Mouse (Mus musculus): ENCODE results near the gene Creb3l4. TPM values are rescaled to one million over a fixed set of nuclear protein-coding genes. Genes with fewer than 3 reads are reported as not detected.
A peak's percentile ranks its signal among the peaks of the same experiment; 100 is the strongest.
"Not testable (repeated sequence)": the region's sequence is repeated elsewhere in the genome, so short reads cannot be mapped to it uniquely, and the experiment has no call there.

Creb3l4 gene
- polyA plus RNA-seq (2015; fragmentation: Nextera tagmentation; extraction: Ambion mirVana): 3.3 and 3.5 TPM in 2 replicates

GRCm38 (mm10) chr3:90242984-90243775 is at the start of gene Creb3l4:
Creb3l4 (minus strand) TSS chr3:90243512.
- 2% methylated on average over 19 of the region's 19 CpGs for WGBS
- H3K27ac ChIP-seq (replicated peaks): 0 out of 2 replicates have a peak within 1 kb of the TSS, but pooled peaks have one; percentile 24
- no peaks in the 10 kb centered on the region for H3K27me3 ChIP-seq
- peak; percentile 54 for ATAC-seq (ENCODE audit: low read depth)
- H3K9me3 ChIP-seq: no peaks in the 10 kb centered on the region
- peaks cover 18% of the 10 kb centered on the region for H3K4me1 ChIP-seq (replicated peaks)
- no peaks in the 10 kb centered on the region for H3K36me3 ChIP-seq
- H3K4me2 ChIP-seq: peak within 1 kb of the TSS; percentile 70
- H3K9ac ChIP-seq: peak within 1 kb of the TSS; percentile 58
- H3K4me3 ChIP-seq: peak within 1 kb of the TSS; percentile 37

GRCm38 (mm10) chr3:90292345-90293275 is 49.3 kb upstream of the Creb3l4 start, which contains the start of gene Gatad2b:
Gatad2b (plus strand) TSS chr3:90293178.
- peak within 1 kb of the TSS; percentile 93 for H3K9ac ChIP-seq
- peaks cover 38% of the 10 kb centered on the region for H3K4me1 ChIP-seq (replicated peaks)
- under 1% methylated on average over 43 of the region's 47 CpGs for WGBS
- no peaks in the 10 kb centered on the region for H3K27me3 ChIP-seq
- peak within 1 kb of the TSS; percentile 92 for H3K4me3 ChIP-seq
- ATAC-seq (ENCODE audit: low read depth): peak; percentile 99
- peak within 1 kb of the TSS; percentile 94 for H3K4me2 ChIP-seq
- no peaks in the 10 kb centered on the region for H3K36me3 ChIP-seq
- H3K9me3 ChIP-seq: no peaks in the 10 kb centered on the region
- peak within 1 kb of the TSS; percentile 99 for H3K27ac ChIP-seq (replicated peaks)

GRCm38 (mm10) chr3:90291982-90292344 is 48.7 kb upstream of the Creb3l4 start:
- no peaks in the 10 kb centered on the region for H3K9me3 ChIP-seq
- H3K9ac ChIP-seq: peak overlapping the region; percentile 82
- peaks cover 36% of the 10 kb centered on the region for H3K4me1 ChIP-seq (replicated peaks)
- H3K27me3 ChIP-seq: no peaks in the 10 kb centered on the region
- H3K36me3 ChIP-seq: no peaks in the 10 kb centered on the region
- WGBS: 41% methylated on average over 2 of the region's 2 CpGs
- H3K4me2 ChIP-seq: peak overlapping the region; percentile 57
- peak overlapping the region; percentile 92 for H3K4me3 ChIP-seq
- ATAC-seq (ENCODE audit: low read depth): no peak
- H3K27ac ChIP-seq (replicated peaks): peak overlapping the region; percentile 94

- Histone ChIP-seq H3K9ac (no peak overlapping the region), H3K27ac (replicated peaks) (no peak overlapping the region), H3K27me3 (no peaks in the 10 kb centered on the region), H3K4me1 (replicated peaks) (peaks cover 23% of the 10 kb centered on the region), H3K4me2 (no peak overlapping the region), H3K4me3 (no peak overlapping the region), H3K9me3 (no peaks in the 10 kb centered on the region), H3K36me3 (no peaks in the 10 kb centered on the region)
- WGBS: 89% methylated on average over 1 of the region's 1 CpGs
- ATAC-seq (ENCODE audit: low read depth): no peak
These were observed 47.3 kb upstream of the Creb3l4 start for GRCm38 (mm10) chr3:90290602-90291001.

GRCm38 (mm10) chr3:90289403-90289802 is 46.1 kb upstream of the Creb3l4 start:
- not testable (repeated sequence) for H3K27me3 ChIP-seq; H3K9me3 ChIP-seq; H3K9ac ChIP-seq; ATAC-seq (ENCODE audit: low read depth); H3K36me3 ChIP-seq; H3K4me3 ChIP-seq; H3K27ac ChIP-seq (replicated peaks); H3K4me2 ChIP-seq
- peaks cover 11% of the 10 kb centered on the region for H3K4me1 ChIP-seq (replicated peaks)
- WGBS: 73% methylated on average over 2 of the region's 3 CpGs

GRCm38 (mm10) chr3:90284150-90284549 is 40.8 kb upstream of the Creb3l4 start:
- Histone ChIP-seq H3K9me3 (no peaks in the 10 kb centered on the region), H3K4me2 (no peak overlapping the region), H3K4me1 (replicated peaks) (no peaks in the 10 kb centered on the region), H3K9ac (no peak overlapping the region), H3K36me3 (peaks cover 22% of the 10 kb centered on the region), H3K27me3 (no peaks in the 10 kb centered on the region), H3K27ac (replicated peaks) (no peak overlapping the region), H3K4me3 (no peak overlapping the region)
- WGBS: 100% methylated on average over 2 of the region's 2 CpGs
- ATAC-seq (ENCODE audit: low read depth): no peak

- Histone ChIP-seq H3K4me1 (replicated peaks) (no peaks in the 10 kb centered on the region), H3K9me3 (no peaks in the 10 kb centered on the region), H3K36me3 (peaks cover 55% of the 10 kb centered on the region), H3K9ac (no peak overlapping the region), H3K27ac (replicated peaks) (no peak overlapping the region), H3K4me3 (no peak overlapping the region), H3K27me3 (no peaks in the 10 kb centered on the region), H3K4me2 (no peak overlapping the region)
- WGBS: 83% methylated on average over 9 of the region's 9 CpGs
- no peak for ATAC-seq (ENCODE audit: low read depth)
These were observed 37.4 kb upstream of the Creb3l4 start for GRCm38 (mm10) chr3:90280708-90281107.

- H3K4me2 ChIP-seq: no peak overlapping the region
- H3K9me3 ChIP-seq: no peaks in the 10 kb centered on the region
- H3K27ac ChIP-seq (replicated peaks): no peak overlapping the region
- H3K4me1 ChIP-seq (replicated peaks): no peaks in the 10 kb centered on the region
- H3K36me3 ChIP-seq: peaks cover 64% of the 10 kb centered on the region
- H3K4me3 ChIP-seq: no peak overlapping the region
- H3K9ac ChIP-seq: no peak overlapping the region
- WGBS: 94% methylated on average over 7 of the region's 7 CpGs
- ATAC-seq (ENCODE audit: low read depth): no peak
- H3K27me3 ChIP-seq: no peaks in the 10 kb centered on the region
These were observed 36.4 kb upstream of the Creb3l4 start for GRCm38 (mm10) chr3:90279743-90280142.

- no peaks in the 10 kb centered on the region for H3K4me1 ChIP-seq (replicated peaks)
- no peaks in the 10 kb centered on the region for H3K9me3 ChIP-seq
- 93% methylated on average over 9 of the region's 9 CpGs for WGBS
- no peaks in the 10 kb centered on the region for H3K27me3 ChIP-seq
- H3K27ac ChIP-seq (replicated peaks): no peak overlapping the region
- ATAC-seq (ENCODE audit: low read depth): no peak
- peaks cover 66% of the 10 kb centered on the region for H3K36me3 ChIP-seq
- no peak overlapping the region for H3K4me2 ChIP-seq
- no peak overlapping the region for H3K9ac ChIP-seq
- no peak overlapping the region for H3K4me3 ChIP-seq
These were observed 35.9 kb upstream of the Creb3l4 start for GRCm38 (mm10) chr3:90279216-90279615.

GRCm38 (mm10) chr3:90278211-90278610 is 34.9 kb upstream of the Creb3l4 start:
- peaks cover 76% of the 10 kb centered on the region for H3K36me3 ChIP-seq
- no peaks in the 10 kb centered on the region for H3K27me3 ChIP-seq
- no peaks in the 10 kb centered on the region for H3K9me3 ChIP-seq
- H3K27ac ChIP-seq (replicated peaks): no peak overlapping the region
- 98% methylated on average over 10 of the region's 10 CpGs for WGBS
- H3K9ac ChIP-seq: no peak overlapping the region
- no peak for ATAC-seq (ENCODE audit: low read depth)
- no peak overlapping the region for H3K4me2 ChIP-seq
- H3K4me3 ChIP-seq: no peak overlapping the region
- no peaks in the 10 kb centered on the region for H3K4me1 ChIP-seq (replicated peaks)

GRCm38 (mm10) chr3:90277793-90278192 is 34.5 kb upstream of the Creb3l4 start:
- no peak for ATAC-seq (ENCODE audit: low read depth)
- Histone ChIP-seq H3K4me2 (no peak overlapping the region), H3K27me3 (no peaks in the 10 kb centered on the region), H3K36me3 (peaks cover 80% of the 10 kb centered on the region), H3K4me3 (no peak overlapping the region), H3K27ac (replicated peaks) (no peak overlapping the region), H3K9ac (no peak overlapping the region), H3K9me3 (no peaks in the 10 kb centered on the region), H3K4me1 (replicated peaks) (no peaks in the 10 kb centered on the region)
- 92% methylated on average over 9 of the region's 9 CpGs for WGBS

GRCm38 (mm10) chr3:90276858-90277257 is 33.5 kb upstream of the Creb3l4 start:
- Histone ChIP-seq H3K36me3 (peaks cover 89% of the 10 kb centered on the region), H3K4me2 (no peak overlapping the region), H3K4me1 (replicated peaks) (no peaks in the 10 kb centered on the region), H3K27ac (replicated peaks) (no peak overlapping the region), H3K9me3 (no peaks in the 10 kb centered on the region), H3K4me3 (no peak overlapping the region), H3K9ac (no peak overlapping the region), H3K27me3 (no peaks in the 10 kb centered on the region)
- 60% methylated on average over 16 of the region's 16 CpGs for WGBS
- no peak for ATAC-seq (ENCODE audit: low read depth)
